Mouse (Mus musculus): ENCODE data around the gene Pgap2. TPM values are rescaled to one million over a fixed set of nuclear protein-coding genes. Genes with fewer than 3 reads are reported as not detected.

Pgap2 gene
- polyA plus RNA-seq, 1 experiment from 2014 or later = 50.1 TPM

- Histone ChIP-seq H3K36me3 (peaks cover 21% of the 10 kb centered on the region), H3K27me3 (no peaks in the 10 kb centered on the region), H3K4me2 (replicated peaks) (no peak overlapping the region), H3K4me1 (peaks cover 32% of the 10 kb centered on the region), H3K9me3 (no peaks in the 10 kb centered on the region), H3K27ac (replicated peaks) (no peak overlapping the region), H3K9ac (replicated peaks) (no peak overlapping the region), H3K4me3 (no peak overlapping the region)
- 89% methylated on average over 2 of the region's 2 CpGs for WGBS
- no peak for ATAC-seq (ENCODE audit: low FRiP score, low read depth)
These were observed 33.9 kb downstream of the Pgap2 start for GRCm38 (mm10) chr7:102243870-102244269.

- Histone ChIP-seq H3K4me2 (replicated peaks) (no peak overlapping the region), H3K4me1 (peaks cover 39% of the 10 kb centered on the region), H3K27me3 (no peaks in the 10 kb centered on the region), H3K9ac (replicated peaks) (no peak overlapping the region), H3K27ac (replicated peaks) (no peak overlapping the region), H3K9me3 (no peaks in the 10 kb centered on the region), H3K4me3 (no peak overlapping the region), H3K36me3 (peaks cover 11% of the 10 kb centered on the region)
- 85% methylated on average over 3 of the region's 3 CpGs for WGBS
- no peak for ATAC-seq (ENCODE audit: low FRiP score, low read depth)
These were observed 35.0 kb downstream of the Pgap2 start for GRCm38 (mm10) chr7:102244782-102245535.

- no peak overlapping the region for H3K4me3 ChIP-seq
- no peaks in the 10 kb centered on the region for H3K27me3 ChIP-seq
- peaks cover 39% of the 10 kb centered on the region for H3K4me1 ChIP-seq
- peaks cover 3% of the 10 kb centered on the region for H3K36me3 ChIP-seq
- WGBS = 5% methylated on average over 1 of the region's 1 CpGs
- H3K27ac ChIP-seq (replicated peaks) = no peak overlapping the region
- H3K9ac ChIP-seq (replicated peaks) = 0 out of 2 replicates have a peak overlapping the region, but pooled peaks have one; percentile 37
- no peak for ATAC-seq (ENCODE audit: low FRiP score, low read depth)
- no peaks in the 10 kb centered on the region for H3K9me3 ChIP-seq
- no peak overlapping the region for H3K4me2 ChIP-seq (replicated peaks)
These were observed 35.8 kb downstream of the Pgap2 start for GRCm38 (mm10) chr7:102245775-102246174.

GRCm38 (mm10) chr7:102246265-102246664 is 36.3 kb downstream of the Pgap2 start:
- H3K4me3 ChIP-seq = no peak overlapping the region
- H3K36me3 ChIP-seq = no peaks in the 10 kb centered on the region
- no peak overlapping the region for H3K4me2 ChIP-seq (replicated peaks)
- H3K9ac ChIP-seq (replicated peaks) = no peak overlapping the region
- no peak overlapping the region for H3K27ac ChIP-seq (replicated peaks)
- no peaks in the 10 kb centered on the region for H3K27me3 ChIP-seq
- peaks cover 43% of the 10 kb centered on the region for H3K4me1 ChIP-seq
- WGBS = 59% methylated on average over 6 of the region's 6 CpGs
- ATAC-seq (ENCODE audit: low FRiP score, low read depth) = no peak
- H3K9me3 ChIP-seq = no peaks in the 10 kb centered on the region

- Histone ChIP-seq H3K27ac (replicated peaks) (no peak overlapping the region), H3K4me1 (peaks cover 43% of the 10 kb centered on the region), H3K9ac (replicated peaks) (no peak overlapping the region), H3K4me2 (replicated peaks) (peak overlapping the region; percentile 9; the same call in 1 of the 2 replicates), H3K9me3 (no peaks in the 10 kb centered on the region), H3K27me3 (no peaks in the 10 kb centered on the region), H3K36me3 (no peaks in the 10 kb centered on the region), H3K4me3 (no peak overlapping the region)
- 54% methylated on average over 12 of the region's 12 CpGs for WGBS
- ATAC-seq (ENCODE audit: low FRiP score, low read depth) = no peak
These were observed 37.2 kb downstream of the Pgap2 start for GRCm38 (mm10) chr7:102246956-102247797.

GRCm38 (mm10) chr7:102248691-102249404 is 38.8 kb downstream of the Pgap2 start:
- no peaks in the 10 kb centered on the region for H3K36me3 ChIP-seq
- ATAC-seq (ENCODE audit: low FRiP score, low read depth) = no peak
- WGBS = 32% methylated on average over 16 of the region's 16 CpGs
- peak overlapping the region; percentile 81 for H3K4me2 ChIP-seq (replicated peaks)
- peak overlapping the region; percentile 81 for H3K9ac ChIP-seq (replicated peaks)
- H3K9me3 ChIP-seq = no peaks in the 10 kb centered on the region
- H3K27ac ChIP-seq (replicated peaks) = no peak overlapping the region; the same call in 1 of the 2 replicates
- peaks cover 43% of the 10 kb centered on the region for H3K4me1 ChIP-seq
- H3K4me3 ChIP-seq = peak overlapping the region; percentile 81
- no peaks in the 10 kb centered on the region for H3K27me3 ChIP-seq

GRCm38 (mm10) chr7:102249531-102249895 is 39.5 kb downstream of the Pgap2 start:
- Histone ChIP-seq H3K27ac (replicated peaks) (peak overlapping the region; percentile 84), H3K27me3 (no peaks in the 10 kb centered on the region), H3K4me2 (replicated peaks) (peak overlapping the region; percentile 81), H3K9ac (replicated peaks) (peak overlapping the region; percentile 81), H3K4me1 (peaks cover 43% of the 10 kb centered on the region), H3K9me3 (no peaks in the 10 kb centered on the region), H3K36me3 (no peaks in the 10 kb centered on the region), H3K4me3 (peak overlapping the region; percentile 81)
- peak; percentile 55 for ATAC-seq (ENCODE audit: low FRiP score, low read depth)
- WGBS = under 1% methylated on average over 23 of the region's 23 CpGs

GRCm38 (mm10) chr7:102249896-102250630 is 40.1 kb downstream of the Pgap2 start:
- ATAC-seq (ENCODE audit: low FRiP score, low read depth) = peak; percentile 79
- Histone ChIP-seq H3K36me3 (no peaks in the 10 kb centered on the region), H3K9ac (replicated peaks) (peak overlapping the region; percentile 81), H3K27me3 (no peaks in the 10 kb centered on the region), H3K27ac (replicated peaks) (peak overlapping the region; percentile 84), H3K9me3 (no peaks in the 10 kb centered on the region), H3K4me1 (peaks cover 43% of the 10 kb centered on the region), H3K4me2 (replicated peaks) (peak overlapping the region; percentile 81), H3K4me3 (peak overlapping the region; percentile 81)
- WGBS = 1% methylated on average over 39 of the region's 49 CpGs

- no peaks in the 10 kb centered on the region for H3K36me3 ChIP-seq
- peak; percentile 79 for ATAC-seq (ENCODE audit: low FRiP score, low read depth)
- H3K4me3 ChIP-seq = peak overlapping the region; percentile 81
- peak overlapping the region; percentile 84 for H3K27ac ChIP-seq (replicated peaks)
- H3K4me2 ChIP-seq (replicated peaks) = peak overlapping the region; percentile 81
- no peaks in the 10 kb centered on the region for H3K27me3 ChIP-seq
- no peaks in the 10 kb centered on the region for H3K9me3 ChIP-seq
- WGBS = 0% methylated on average over 33 of the region's 33 CpGs
- peaks cover 40% of the 10 kb centered on the region for H3K4me1 ChIP-seq
- peak overlapping the region; percentile 81 for H3K9ac ChIP-seq (replicated peaks)
These were observed 40.7 kb downstream of the Pgap2 start for GRCm38 (mm10) chr7:102250631-102251214.

- Histone ChIP-seq H3K4me2 (replicated peaks) (no peak overlapping the region), H3K4me1 (peaks cover 13% of the 10 kb centered on the region), H3K36me3 (no peaks in the 10 kb centered on the region), H3K9me3 (no peaks in the 10 kb centered on the region), H3K27me3 (no peaks in the 10 kb centered on the region), H3K27ac (replicated peaks) (no peak overlapping the region), H3K4me3 (no peak overlapping the region), H3K9ac (replicated peaks) (no peak overlapping the region)
- no peak for ATAC-seq (ENCODE audit: low FRiP score, low read depth)
- WGBS = 88% methylated on average over 1 of the region's 1 CpGs
These were observed 43.6 kb downstream of the Pgap2 start for GRCm38 (mm10) chr7:102253631-102254030.

- WGBS = 84% methylated on average over 3 of the region's 3 CpGs
These were observed 45.9 kb downstream of the Pgap2 start, which contains the start of gene Rhog for GRCm38 (mm10) chr7:102255954-102256353. Gene Rhog, minus strand, starts transcription at chr7:102256054.

More at GRCm38 (mm10) chr7:102255954-102256353, 45.9 kb downstream of the Pgap2 start, which contains the start of gene Rhog:
- Histone ChIP-seq H3K36me3 (no peaks in the 10 kb centered on the region), H3K9ac (replicated peaks) (no peak within 1 kb of the TSS), H3K4me1 (peaks cover 2% of the 10 kb centered on the region; the same call in 1 of the 2 replicates), H3K27me3 (no peaks in the 10 kb centered on the region), H3K4me3 (no peak within 1 kb of the TSS), H3K4me2 (replicated peaks) (no peak within 1 kb of the TSS), H3K27ac (replicated peaks) (no peak within 1 kb of the TSS), H3K9me3 (no peaks in the 10 kb centered on the region)
- no peak for ATAC-seq (ENCODE audit: low FRiP score, low read depth)

All from midbrain, embryonic 12.5 days (tissue).